Mouse (Mus musculus) heart, adult 11 months (tissue): ENCODE data around the gene Lysmd4.

Experiments
- DNase-seq: peaks from one replicate; pipeline ENCODE4 v3.0.0; 2022

Lysmd4 gene

GRCm38 (mm10) chr7:67222220-67222862 is at the start of gene Lysmd4:
TSS of gene Lysmd4 (plus strand) at chr7:67222544.
- DNase-seq: peak; percentile 100

GRCm38 (mm10) chr7:67173522-67174195 is 48.7 kb upstream of the Lysmd4 start:
- DNase-seq: peak; percentile 64

- peak; percentile 62 for DNase-seq
Observed at GRCm38 (mm10) chr7:67183786-67184185, 38.6 kb upstream of the Lysmd4 start.

GRCm38 (mm10) chr7:67199412-67199811 is 22.9 kb upstream of the Lysmd4 start:
- peak; percentile 92 for DNase-seq

GRCm38 (mm10) chr7:67203625-67204024 is 18.7 kb upstream of the Lysmd4 start:
- DNase-seq: peak; percentile 74

- peak; percentile 65 for DNase-seq
Observed at GRCm38 (mm10) chr7:67205734-67206425, 16.5 kb upstream of the Lysmd4 start.

GRCm38 (mm10) chr7:67206496-67206895 is 15.8 kb upstream of the Lysmd4 start:
- DNase-seq: peak; percentile 82

- DNase-seq: peak; percentile 70
Observed at GRCm38 (mm10) chr7:67207701-67208100, 14.6 kb upstream of the Lysmd4 start.

GRCm38 (mm10) chr7:67208317-67208716 is 14.0 kb upstream of the Lysmd4 start:
- DNase-seq: peak; percentile 68

- DNase-seq: peak; percentile 81
Observed at GRCm38 (mm10) chr7:67210004-67210833, 12.1 kb upstream of the Lysmd4 start.

GRCm38 (mm10) chr7:67211341-67211740 is 11.0 kb upstream of the Lysmd4 start:
- peak; percentile 65 for DNase-seq

- DNase-seq: peak; percentile 87
Observed at GRCm38 (mm10) chr7:67211971-67212370, 10.4 kb upstream of the Lysmd4 start.

- peak; percentile 40 for DNase-seq
Observed at GRCm38 (mm10) chr7:67213589-67213988, 8.8 kb upstream of the Lysmd4 start.

GRCm38 (mm10) chr7:67216351-67216750 is 6.0 kb upstream of the Lysmd4 start:
- peak; percentile 85 for DNase-seq

GRCm38 (mm10) chr7:67217025-67217424 is 5.3 kb upstream of the Lysmd4 start:
- peak; percentile 92 for DNase-seq

GRCm38 (mm10) chr7:67225943-67226625 is 3.7 kb downstream of the Lysmd4 start:
- peak; percentile 92 for DNase-seq

GRCm38 (mm10) chr7:67227538-67227937 is 5.2 kb downstream of the Lysmd4 start:
- DNase-seq: peak; percentile 79

GRCm38 (mm10) chr7:67228390-67228789 is 6.0 kb downstream of the Lysmd4 start:
- peak; percentile 67 for DNase-seq

- DNase-seq: peak; percentile 92
Observed at GRCm38 (mm10) chr7:67228891-67229602, 6.7 kb downstream of the Lysmd4 start.

GRCm38 (mm10) chr7:67229701-67230100 is 7.4 kb downstream of the Lysmd4 start:
- DNase-seq: peak; percentile 82

- DNase-seq: peak; percentile 99
Observed at GRCm38 (mm10) chr7:67230221-67230620, 7.9 kb downstream of the Lysmd4 start.
